Mouse (Mus musculus) heart, postnatal 4 days (tissue): Measurements from ENCODE around the gene Qtrt1. TPM values are rescaled to one million over a fixed set of nuclear protein-coding genes. Genes with fewer than 3 reads are reported as not detected.
A peak's percentile ranks its signal among the peaks of the same experiment; 100 is the strongest.

ENCODE experiments used
- DNase-seq: peaks from one replicate; pipeline ENCODE4 v3.0.0; 2021
- total RNA-seq, 2 experiments: library from RNA; stranded (reverse); gene quantifications; 2 replicates each; pipeline ENCODE4 v1.2.3; 2021

Gene Qtrt1
- 10 to 100 TPM; 11.3 to 13.3 TPM for total RNA-seq

GRCm38 (mm10) chr9:21411669-21412550 lies at the start of gene Qtrt1:
Qtrt1 (plus strand) TSS chr9:21411837.
- peak; percentile 84 for DNase-seq

GRCm38 (mm10) chr9:21366541-21367220 lies 45.0 kb upstream of the Qtrt1 start:
- DNase-seq = peak; percentile 75

- DNase-seq = peak; percentile 100
Measured at GRCm38 (mm10) chr9:21367357-21368111, 44.1 kb upstream of the Qtrt1 start, which contains the start of gene Ilf3. Ilf3 (plus strand) TSS chr9:21367871.

GRCm38 (mm10) chr9:21368131-21368584 lies 43.5 kb upstream of the Qtrt1 start:
- peak; percentile 79 for DNase-seq

GRCm38 (mm10) chr9:21369080-21369479 lies 42.6 kb upstream of the Qtrt1 start:
- DNase-seq = no peak

- no peak for DNase-seq
Measured at GRCm38 (mm10) chr9:21370876-21371275, 40.8 kb upstream of the Qtrt1 start.

- DNase-seq = no peak
Measured at GRCm38 (mm10) chr9:21372508-21372907, 39.1 kb upstream of the Qtrt1 start.

- DNase-seq = no peak
Measured at GRCm38 (mm10) chr9:21379195-21379594, 32.4 kb upstream of the Qtrt1 start.

- no peak for DNase-seq
Measured at GRCm38 (mm10) chr9:21380868-21381267, 30.8 kb upstream of the Qtrt1 start.

GRCm38 (mm10) chr9:21383966-21384365 lies 27.7 kb upstream of the Qtrt1 start:
- no peak for DNase-seq

GRCm38 (mm10) chr9:21392646-21393175 lies 18.9 kb upstream of the Qtrt1 start:
- DNase-seq = no peak

- no peak for DNase-seq
Measured at GRCm38 (mm10) chr9:21395692-21396091, 15.9 kb upstream of the Qtrt1 start.

GRCm38 (mm10) chr9:21397170-21397569 lies 14.5 kb upstream of the Qtrt1 start:
- DNase-seq = no peak

GRCm38 (mm10) chr9:21401042-21401441 lies 10.6 kb upstream of the Qtrt1 start:
- DNase-seq = no peak

- peak; percentile 67 for DNase-seq
Measured at GRCm38 (mm10) chr9:21402764-21403253, 8.8 kb upstream of the Qtrt1 start.

- DNase-seq = no peak
Measured at GRCm38 (mm10) chr9:21403745-21404144, 7.9 kb upstream of the Qtrt1 start.

GRCm38 (mm10) chr9:21405525-21405924 lies 6.1 kb upstream of the Qtrt1 start:
- no peak for DNase-seq

- peak; percentile 70 for DNase-seq
Measured at GRCm38 (mm10) chr9:21407951-21408350, 3.7 kb upstream of the Qtrt1 start.

- no peak for DNase-seq
Measured at GRCm38 (mm10) chr9:21408624-21409023, 3.0 kb upstream of the Qtrt1 start.

- peak; percentile 89 for DNase-seq
Measured at GRCm38 (mm10) chr9:21409592-21410317, 1.9 kb upstream of the Qtrt1 start.

- no peak for DNase-seq
Measured at GRCm38 (mm10) chr9:21417866-21418265, 6.2 kb downstream of the Qtrt1 start.

GRCm38 (mm10) chr9:21419646-21420045 lies 8.0 kb downstream of the Qtrt1 start:
- DNase-seq = no peak
